Mouse (Mus musculus) cerebellum, adult 9-11 months (tissue): ENCODE measurements around the gene Cd69.

Experiments used
- DNase-seq: peaks from one replicate; pipeline ENCODE4 v3.0.0; 2022

Cd69 gene

GRCm38 (mm10) chr6:129275220-129275619 is at the start of gene Cd69:
Gene Cd69, minus strand, starts transcription at chr6:129275436.
- no peak for DNase-seq

GRCm38 (mm10) chr6:129319331-129319730 is 44.1 kb upstream of the Cd69 start:
- DNase-seq: no peak

- no peak for DNase-seq
Measured at GRCm38 (mm10) chr6:129318395-129318794, 43.2 kb upstream of the Cd69 start.

GRCm38 (mm10) chr6:129316463-129316862 is 41.2 kb upstream of the Cd69 start:
- DNase-seq: no peak

- no peak for DNase-seq
Measured at GRCm38 (mm10) chr6:129315698-129316097, 40.5 kb upstream of the Cd69 start.

- no peak for DNase-seq
Measured at GRCm38 (mm10) chr6:129314655-129315168, 39.5 kb upstream of the Cd69 start.

GRCm38 (mm10) chr6:129312499-129312898 is 37.3 kb upstream of the Cd69 start:
- DNase-seq: no peak

- no peak for DNase-seq
Measured at GRCm38 (mm10) chr6:129304180-129304579, 28.9 kb upstream of the Cd69 start.

GRCm38 (mm10) chr6:129288708-129289107 is 13.5 kb upstream of the Cd69 start:
- DNase-seq: no peak

GRCm38 (mm10) chr6:129284384-129285104 is 9.3 kb upstream of the Cd69 start:
- no peak for DNase-seq

- no peak for DNase-seq
Measured at GRCm38 (mm10) chr6:129283271-129283670, 8.0 kb upstream of the Cd69 start.

- no peak for DNase-seq
Measured at GRCm38 (mm10) chr6:129276483-129276882, 1.2 kb upstream of the Cd69 start.

GRCm38 (mm10) chr6:129275624-129276203 is 478 bp upstream of the Cd69 start:
- DNase-seq: no peak

- DNase-seq: no peak
Measured at GRCm38 (mm10) chr6:129274476-129274875, 760 bp downstream of the Cd69 start.

GRCm38 (mm10) chr6:129273662-129274061 is 1.6 kb downstream of the Cd69 start:
- DNase-seq: no peak

- no peak for DNase-seq
Measured at GRCm38 (mm10) chr6:129266438-129267022, 8.7 kb downstream of the Cd69 start.

GRCm38 (mm10) chr6:129265821-129266220 is 9.4 kb downstream of the Cd69 start:
- no peak for DNase-seq

GRCm38 (mm10) chr6:129260940-129261339 is 14.3 kb downstream of the Cd69 start:
- DNase-seq: no peak

- DNase-seq: no peak
Measured at GRCm38 (mm10) chr6:129260034-129260433, 15.2 kb downstream of the Cd69 start.

GRCm38 (mm10) chr6:129256018-129256417 is 19.2 kb downstream of the Cd69 start:
- DNase-seq: no peak

GRCm38 (mm10) chr6:129254949-129255602 is 20.2 kb downstream of the Cd69 start:
- DNase-seq: no peak

GRCm38 (mm10) chr6:129254314-129254713 is 20.9 kb downstream of the Cd69 start:
- DNase-seq: no peak

- DNase-seq: no peak
Measured at GRCm38 (mm10) chr6:129248243-129248642, 27.0 kb downstream of the Cd69 start.

- DNase-seq: no peak
Measured at GRCm38 (mm10) chr6:129246992-129247391, 28.2 kb downstream of the Cd69 start.
